Mouse (Mus musculus): ENCODE data around the gene Lbhd1. TPM values are rescaled to one million over a fixed set of nuclear protein-coding genes. Genes with fewer than 3 reads are reported as not detected.
"Not testable (repeated sequence)": the region's sequence is repeated elsewhere in the genome, so short reads cannot be mapped to it uniquely, and the experiment has no call there.

Gene Lbhd1
- polyA plus RNA-seq, 1 experiment from 2014 or later, result 133 TPM

GRCm38 (mm10) chr19:8859018-8859417 lies 24.5 kb upstream of the Lbhd1 start:
- no peak overlapping the region for H3K27ac ChIP-seq (ENCODE audit: low read depth, low read length)
- ATAC-seq (replicated peaks; ENCODE audit: low FRiP score) (no peak; the same call in 1 of the 2 replicates), DNase-seq (ENCODE audit: low spot score) (no peak)
- H3K9me3 ChIP-seq (ENCODE audit: control insufficient read depth, low read length), result no peaks in the 10 kb centered on the region
- no peak overlapping the region for H3K4me2 ChIP-seq
- H3K9ac ChIP-seq (ENCODE audit: low read depth, low read length), result no peak overlapping the region; the same call in 1 of the 2 replicates
- 13% methylated on average over 1 of the region's 1 CpGs for WGBS
- H3K4me3 ChIP-seq (ENCODE audit: low read depth, low read length), result no peak overlapping the region
- H3K27me3 ChIP-seq (replicated peaks; ENCODE audit: control insufficient read depth, insufficient read depth, low read length), result no peaks in the 10 kb centered on the region
- H3K4me1 ChIP-seq (replicated peaks; ENCODE audit: control insufficient read depth, insufficient read depth, low read length), result no peaks in the 10 kb centered on the region
- no peaks in the 10 kb centered on the region for H3K36me3 ChIP-seq (ENCODE audit: control insufficient read depth, insufficient read depth, low read length)

GRCm38 (mm10) chr19:8864265-8864664 lies 19.3 kb upstream of the Lbhd1 start:
- no peak overlapping the region for H3K27ac ChIP-seq (ENCODE audit: low read depth, low read length)
- no peaks in the 10 kb centered on the region for H3K36me3 ChIP-seq (ENCODE audit: control insufficient read depth, insufficient read depth, low read length)
- no peak overlapping the region for H3K9ac ChIP-seq (ENCODE audit: low read depth, low read length)
- no peaks in the 10 kb centered on the region for H3K27me3 ChIP-seq (replicated peaks; ENCODE audit: control insufficient read depth, insufficient read depth, low read length)
- no peaks in the 10 kb centered on the region for H3K9me3 ChIP-seq (ENCODE audit: control insufficient read depth, low read length)
- 0 out of 2 replicates have a peak, but pooled peaks cover 2% of the 10 kb centered on the region for H3K4me1 ChIP-seq (replicated peaks; ENCODE audit: control insufficient read depth, insufficient read depth, low read length)
- no peak overlapping the region for H3K4me2 ChIP-seq
- no peak for ATAC-seq (replicated peaks; ENCODE audit: low FRiP score)
- H3K4me3 ChIP-seq (ENCODE audit: low read depth, low read length), result no peak overlapping the region
- no peak for DNase-seq (ENCODE audit: low spot score)
- WGBS, result 79% methylated on average over 6 of the region's 6 CpGs

GRCm38 (mm10) chr19:8870381-8870780 lies 13.2 kb upstream of the Lbhd1 start:
- peak overlapping the region; percentile 77 for H3K4me2 ChIP-seq
- not testable (repeated sequence) for H3K9me3 ChIP-seq (ENCODE audit: control insufficient read depth, low read length); DNase-seq (ENCODE audit: low spot score); H3K4me1 ChIP-seq (replicated peaks; ENCODE audit: control insufficient read depth, insufficient read depth, low read length); H3K27me3 ChIP-seq (replicated peaks; ENCODE audit: control insufficient read depth, insufficient read depth, low read length); ATAC-seq (replicated peaks; ENCODE audit: low FRiP score)
- peaks cover 13% of the 10 kb centered on the region for H3K36me3 ChIP-seq (ENCODE audit: control insufficient read depth, insufficient read depth, low read length)
- H3K27ac ChIP-seq (ENCODE audit: low read depth, low read length), result peak overlapping the region; percentile 67; the same call in 1 of the 2 replicates
- peak overlapping the region; percentile 94; the same call in 1 of the 2 replicates for H3K9ac ChIP-seq (ENCODE audit: low read depth, low read length)
- WGBS, result 70% methylated on average over 3 of the region's 3 CpGs
- H3K4me3 ChIP-seq (ENCODE audit: low read depth, low read length), result peak overlapping the region; percentile 95

GRCm38 (mm10) chr19:8870838-8871237 lies 12.7 kb upstream of the Lbhd1 start:
- Histone ChIP-seq H3K27ac (ENCODE audit: low read depth, low read length) (peak overlapping the region; percentile 67), H3K4me2 (peak overlapping the region; percentile 77), H3K36me3 (ENCODE audit: control insufficient read depth, insufficient read depth, low read length) (peaks cover 13% of the 10 kb centered on the region), H3K9ac (ENCODE audit: low read depth, low read length) (peak overlapping the region; percentile 94), H3K4me1 (replicated peaks; ENCODE audit: control insufficient read depth, insufficient read depth, low read length) (peaks cover 9% of the 10 kb centered on the region), H3K9me3 (ENCODE audit: control insufficient read depth, low read length) (no peaks in the 10 kb centered on the region), H3K4me3 (ENCODE audit: low read depth, low read length) (peak overlapping the region; percentile 95), H3K27me3 (replicated peaks; ENCODE audit: control insufficient read depth, insufficient read depth, low read length) (no peaks in the 10 kb centered on the region)
- 30% methylated on average over 9 of the region's 9 CpGs for WGBS
- DNase-seq (ENCODE audit: low spot score) (no peak), ATAC-seq (replicated peaks; ENCODE audit: low FRiP score) (peak; percentile 24; the same call in 1 of the 2 replicates)

GRCm38 (mm10) chr19:8871267-8872186 lies 12.0 kb upstream of the Lbhd1 start, which contains the start of gene Ubxn1:
TSS of gene Ubxn1 (plus strand) at chr19:8871496.
- DNase-seq (ENCODE audit: low spot score), result peak; percentile 96
- ATAC-seq (replicated peaks; ENCODE audit: low FRiP score), result peak; percentile 97
- Histone ChIP-seq H3K4me1 (replicated peaks; ENCODE audit: control insufficient read depth, insufficient read depth, low read length) (peaks cover 9% of the 10 kb centered on the region), H3K27me3 (replicated peaks; ENCODE audit: control insufficient read depth, insufficient read depth, low read length) (no peaks in the 10 kb centered on the region), H3K27ac (ENCODE audit: low read depth, low read length) (peak within 1 kb of the TSS; percentile 89), H3K4me2 (peak within 1 kb of the TSS; percentile 96), H3K36me3 (ENCODE audit: control insufficient read depth, insufficient read depth, low read length) (peaks cover 15% of the 10 kb centered on the region), H3K4me3 (ENCODE audit: low read depth, low read length) (peak within 1 kb of the TSS; percentile 95), H3K9me3 (ENCODE audit: control insufficient read depth, low read length) (no peaks in the 10 kb centered on the region), H3K9ac (ENCODE audit: low read depth, low read length) (peak within 1 kb of the TSS; percentile 94)
- 2% methylated on average over 59 of the region's 59 CpGs for WGBS

GRCm38 (mm10) chr19:8872266-8872840 lies 11.2 kb upstream of the Lbhd1 start:
- H3K9ac ChIP-seq (ENCODE audit: low read depth, low read length), result peak overlapping the region; percentile 94
- no peaks in the 10 kb centered on the region for H3K9me3 ChIP-seq (ENCODE audit: control insufficient read depth, low read length)
- DNase-seq (ENCODE audit: low spot score), result no peak
- peak overlapping the region; percentile 89; the same call in 1 of the 2 replicates for H3K27ac ChIP-seq (ENCODE audit: low read depth, low read length)
- H3K4me1 ChIP-seq (replicated peaks; ENCODE audit: control insufficient read depth, insufficient read depth, low read length), result peaks cover 9% of the 10 kb centered on the region
- ATAC-seq (replicated peaks; ENCODE audit: low FRiP score), result no peak
- 69% methylated on average over 10 of the region's 10 CpGs for WGBS
- H3K36me3 ChIP-seq (ENCODE audit: control insufficient read depth, insufficient read depth, low read length), result peaks cover 20% of the 10 kb centered on the region
- peak overlapping the region; percentile 96 for H3K4me2 ChIP-seq
- peak overlapping the region; percentile 95 for H3K4me3 ChIP-seq (ENCODE audit: low read depth, low read length)
- no peaks in the 10 kb centered on the region for H3K27me3 ChIP-seq (replicated peaks; ENCODE audit: control insufficient read depth, insufficient read depth, low read length)

GRCm38 (mm10) chr19:8875031-8875430 lies 8.5 kb upstream of the Lbhd1 start:
- WGBS, result 87% methylated on average over 7 of the region's 7 CpGs
- ATAC-seq (replicated peaks; ENCODE audit: low FRiP score) (no peak), DNase-seq (ENCODE audit: low spot score) (no peak)
- Histone ChIP-seq H3K4me2 (no peak overlapping the region), H3K27me3 (replicated peaks; ENCODE audit: control insufficient read depth, insufficient read depth, low read length) (no peaks in the 10 kb centered on the region), H3K9ac (ENCODE audit: low read depth, low read length) (no peak overlapping the region), H3K27ac (ENCODE audit: low read depth, low read length) (no peak overlapping the region), H3K9me3 (ENCODE audit: control insufficient read depth, low read length) (no peaks in the 10 kb centered on the region), H3K36me3 (ENCODE audit: control insufficient read depth, insufficient read depth, low read length) (peaks cover 25% of the 10 kb centered on the region), H3K4me3 (ENCODE audit: low read depth, low read length) (no peak overlapping the region), H3K4me1 (replicated peaks; ENCODE audit: control insufficient read depth, insufficient read depth, low read length) (peaks cover 14% of the 10 kb centered on the region)

GRCm38 (mm10) chr19:8880311-8881033 lies 3.1 kb upstream of the Lbhd1 start, which contains the start of gene Uqcc3:
TSS of gene Uqcc3 (minus strand) at chr19:8880923.
- H3K4me3 ChIP-seq (ENCODE audit: low read depth, low read length), result peak within 1 kb of the TSS; percentile 94
- H3K9me3 ChIP-seq (ENCODE audit: control insufficient read depth, low read length), result no peaks in the 10 kb centered on the region
- ATAC-seq (replicated peaks; ENCODE audit: low FRiP score) (peak; percentile 97), DNase-seq (ENCODE audit: low spot score) (peak; percentile 84)
- peak within 1 kb of the TSS; percentile 95 for H3K9ac ChIP-seq (ENCODE audit: low read depth, low read length)
- under 1% methylated on average over 42 of the region's 42 CpGs for WGBS
- H3K4me2 ChIP-seq, result peak within 1 kb of the TSS; percentile 92
- peaks cover 12% of the 10 kb centered on the region for H3K36me3 ChIP-seq (ENCODE audit: control insufficient read depth, insufficient read depth, low read length)
- no peaks in the 10 kb centered on the region for H3K27me3 ChIP-seq (replicated peaks; ENCODE audit: control insufficient read depth, insufficient read depth, low read length)
- peak within 1 kb of the TSS; percentile 79 for H3K27ac ChIP-seq (ENCODE audit: low read depth, low read length)
- H3K4me1 ChIP-seq (replicated peaks; ENCODE audit: control insufficient read depth, insufficient read depth, low read length), result peaks cover 8% of the 10 kb centered on the region

All from liver, embryonic 11.5 days (tissue).